Mouse (Mus musculus) ES-Bruce4 (cell line): ENCODE results near the gene Atp4b.

Source experiments
- CTCF ChIP-seq: IDR thresholded peaks from one replicate; pipeline ENCODE4 v1.8.1; 2011; ENCODE audit warnings: low read depth, low read length
- EP300 ChIP-seq: IDR thresholded peaks from 2 replicates; pipeline ENCODE4 v1.6.1; 2011; ENCODE audit warnings: low read depth, low read length; ENCODE audit not compliant: insufficient read depth
- POLR2A ChIP-seq: IDR thresholded peaks from one replicate; pipeline ENCODE4 v1.8.1; 2011; ENCODE audit warnings: low read length; ENCODE audit not compliant: insufficient read depth

GRCm38 (mm10) chr8:13350052-13350451 is 46.6 kb downstream of the Atp4b start:
- TF ChIP-seq CTCF (no peak), POLR2A (no peak), EP300 (no peak)
